Mouse (Mus musculus) heart, embryonic 12.5 days (tissue): Measurements from ENCODE around the gene Ric3. TPM values are rescaled to one million over a fixed set of nuclear protein-coding genes. Genes with fewer than 3 reads are reported as not detected.

Experiments used
- ATAC-seq: fragments of 200-750 bp; cut with Nextera tagmentation; 2 replicates; pipeline ENCODE4 v1.8.0; 2017; ENCODE audit warnings: moderate TSS enrichment, moderate library complexity; ENCODE audit not compliant: insufficient number of reproducible peaks, low FRiP score
- H3K27ac ChIP-seq: fragments of 300-500 bp; sonication (generic); 2 replicates; pipeline ENCODE4 v1.5.1; 2016; ENCODE audit warnings: mild to moderate bottlenecking, moderate library complexity; ENCODE audit not compliant: poor library complexity, severe bottlenecking
- H3K27me3 ChIP-seq: fragments of 300-500 bp; sonication (generic); replicated peaks from 2 replicates; pipeline ENCODE4 v1.6.1; 2016; ENCODE audit warnings: mild to moderate bottlenecking, moderate library complexity
- H3K36me3 ChIP-seq: fragments of 300-500 bp; sonication (generic); 2 replicates; pipeline ENCODE4 v1.6.1; 2016; ENCODE audit warnings: mild to moderate bottlenecking, moderate library complexity
- H3K4me1 ChIP-seq: fragments of 300-500 bp; sonication (generic); replicated peaks from 2 replicates; pipeline ENCODE4 v1.6.1; 2016; ENCODE audit warnings: mild to moderate bottlenecking
- H3K4me2 ChIP-seq: fragments of 300-500 bp; sonication (generic); 2 replicates; pipeline ENCODE4 v1.6.1; 2016; ENCODE audit warnings: mild to moderate bottlenecking, moderate library complexity
- H3K4me3 ChIP-seq: fragments of 300-500 bp; sonication (generic); 2 replicates; pipeline ENCODE4 v1.5.1; 2016; ENCODE audit warnings: mild to moderate bottlenecking
- H3K9ac ChIP-seq: fragments of 300-500 bp; sonication (generic); 2 replicates; pipeline ENCODE4 v1.6.1; 2016; ENCODE audit warnings: mild to moderate bottlenecking, moderate library complexity
- H3K9me3 ChIP-seq: fragments of 300-500 bp; sonication (generic); replicated peaks from 2 replicates; pipeline ENCODE4 v1.6.1; 2016; ENCODE audit warnings: mild to moderate bottlenecking, moderate library complexity
- WGBS: fragments of 180-500 bp; shearing (Covaris S2); methylation state at CpG from one replicate; pipeline ENCODE4 v1.1.7; 2016; 5-methylcytosine and 5-hydroxymethylcytosine counted together
- polyA plus RNA-seq: library from polyadenylated mRNA; unstranded; fragments of >200 nt; fragmentation: Nextera tagmentation; extraction: Ambion mirVana; gene quantifications from 2 replicates; pipeline ENCODE4 v1.2.1, GENCODE M21; 2016

Gene Ric3
- polyA plus RNA-seq, 1 experiment from 2014 or later, result 1.5 TPM

GRCm38 (mm10) chr7:109021428-109021827, 61.7 kb downstream of the Ric3 start:
- peak; percentile 7; the same call in 1 of the 2 replicates for ATAC-seq
- no peaks in the 10 kb centered on the region; the same call in none of the 2 replicates for H3K27me3 ChIP-seq
- no peaks in the 10 kb centered on the region for H3K36me3 ChIP-seq
- H3K9ac ChIP-seq, result no peak overlapping the region
- 12% methylated on average over 3 of the region's 3 CpGs for WGBS
- no peak overlapping the region for H3K27ac ChIP-seq
- no peak overlapping the region for H3K4me3 ChIP-seq
- H3K4me1 ChIP-seq, result no peaks in the 10 kb centered on the region
- H3K4me2 ChIP-seq, result no peak overlapping the region
- H3K9me3 ChIP-seq, result no peaks in the 10 kb centered on the region

DNA sequence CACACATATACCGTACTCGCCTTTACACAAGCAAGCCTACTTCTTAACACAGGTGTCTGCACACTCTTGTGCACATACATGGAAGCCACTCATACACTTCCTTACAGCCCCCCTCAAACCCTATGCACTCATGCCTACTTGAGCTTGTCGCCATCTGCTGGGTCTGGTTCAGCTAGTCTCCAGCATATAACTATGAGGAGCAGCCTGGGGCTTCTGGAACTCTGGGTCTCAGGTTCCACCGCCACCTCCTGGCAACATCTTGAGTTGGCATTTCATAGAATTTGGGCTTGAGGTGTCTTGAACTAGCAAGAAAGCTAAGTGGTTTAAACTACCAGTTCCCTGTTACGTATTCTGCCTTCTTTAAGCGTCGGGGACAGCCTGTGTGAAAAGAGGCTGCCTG, 63.9 kb downstream of the Ric3 start:
- H3K9me3 ChIP-seq, result no peaks in the 10 kb centered on the region
- no peak overlapping the region for H3K4me3 ChIP-seq
- WGBS, result 83% methylated on average over 7 of the region's 7 CpGs
- no peaks in the 10 kb centered on the region for H3K4me1 ChIP-seq
- H3K9ac ChIP-seq, result no peak overlapping the region
- H3K27ac ChIP-seq, result no peak overlapping the region
- no peaks in the 10 kb centered on the region for H3K36me3 ChIP-seq
- peaks cover 10% of the 10 kb centered on the region for H3K27me3 ChIP-seq
- no peak for ATAC-seq
- no peak overlapping the region for H3K4me2 ChIP-seq

GRCm38 (mm10) chr7:109016378-109016923, 66.7 kb downstream of the Ric3 start:
- H3K9ac ChIP-seq, result no peak overlapping the region
- no peak overlapping the region for H3K4me3 ChIP-seq
- H3K27ac ChIP-seq, result no peak overlapping the region
- H3K9me3 ChIP-seq, result no peaks in the 10 kb centered on the region
- no peak overlapping the region for H3K4me2 ChIP-seq
- no peaks in the 10 kb centered on the region for H3K4me1 ChIP-seq
- H3K36me3 ChIP-seq, result no peaks in the 10 kb centered on the region
- WGBS, result 46% methylated on average over 5 of the region's 5 CpGs
- ATAC-seq, result no peak
- H3K27me3 ChIP-seq, result peaks cover 35% of the 10 kb centered on the region

DNA sequence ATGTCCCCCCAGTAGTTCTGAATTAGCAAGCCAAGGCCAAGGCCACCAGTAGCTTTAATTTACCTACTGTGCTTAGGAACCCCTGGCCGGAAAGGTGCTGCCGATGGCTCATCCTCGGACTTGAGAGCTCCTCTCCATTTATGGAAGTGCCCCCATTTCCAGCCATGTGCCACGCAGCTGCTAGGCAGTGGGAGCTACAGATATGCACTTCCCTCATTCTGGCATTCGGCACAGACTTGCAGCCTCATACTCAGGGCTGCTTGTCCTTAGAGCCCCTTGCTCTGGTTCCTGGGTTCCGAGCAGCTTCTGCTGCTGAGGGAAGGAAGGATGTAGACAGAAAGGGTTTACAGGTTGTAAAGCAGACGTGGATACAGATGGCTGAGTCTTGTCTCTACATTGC, 68.3 kb downstream of the Ric3 start:
- H3K9me3 ChIP-seq, result peaks cover 2% of the 10 kb centered on the region; the same call in 1 of the 2 replicates
- ATAC-seq, result no peak
- H3K4me3 ChIP-seq, result no peak overlapping the region

GRCm38 (mm10) chr7:109012998-109013625, 70.0 kb downstream of the Ric3 start:
- Histone ChIP-seq H3K36me3 (no peaks in the 10 kb centered on the region), H3K9ac (no peak overlapping the region), H3K27ac (no peak overlapping the region), H3K4me3 (no peak overlapping the region), H3K4me2 (no peak overlapping the region), H3K9me3 (peaks cover 5% of the 10 kb centered on the region; the same call in 1 of the 2 replicates), H3K4me1 (0 out of 2 replicates have a peak, but pooled peaks cover 4% of the 10 kb centered on the region), H3K27me3 (peaks cover 68% of the 10 kb centered on the region)
- ATAC-seq, result no peak
- 38% methylated on average over 4 of the region's 4 CpGs for WGBS

More for the DNA sequence above, 68.3 kb downstream of the Ric3 start:
- 59% methylated on average over 7 of the region's 7 CpGs for WGBS
- Histone ChIP-seq H3K9ac (no peak overlapping the region), H3K27ac (no peak overlapping the region), H3K4me1 (0 out of 2 replicates have a peak, but pooled peaks cover 4% of the 10 kb centered on the region), H3K27me3 (peaks cover 51% of the 10 kb centered on the region), H3K4me2 (no peak overlapping the region), H3K36me3 (no peaks in the 10 kb centered on the region)

GRCm38 (mm10) chr7:109012575-109012974, 70.6 kb downstream of the Ric3 start:
- Histone ChIP-seq H3K27me3 (peaks cover 73% of the 10 kb centered on the region), H3K9ac (no peak overlapping the region), H3K4me2 (no peak overlapping the region), H3K36me3 (no peaks in the 10 kb centered on the region), H3K9me3 (peaks cover 5% of the 10 kb centered on the region; the same call in 1 of the 2 replicates), H3K4me3 (no peak overlapping the region), H3K4me1 (0 out of 2 replicates have a peak, but pooled peaks cover 4% of the 10 kb centered on the region), H3K27ac (no peak overlapping the region)
- ATAC-seq, result no peak
- WGBS, result 83% methylated on average over 1 of the region's 1 CpGs

DNA sequence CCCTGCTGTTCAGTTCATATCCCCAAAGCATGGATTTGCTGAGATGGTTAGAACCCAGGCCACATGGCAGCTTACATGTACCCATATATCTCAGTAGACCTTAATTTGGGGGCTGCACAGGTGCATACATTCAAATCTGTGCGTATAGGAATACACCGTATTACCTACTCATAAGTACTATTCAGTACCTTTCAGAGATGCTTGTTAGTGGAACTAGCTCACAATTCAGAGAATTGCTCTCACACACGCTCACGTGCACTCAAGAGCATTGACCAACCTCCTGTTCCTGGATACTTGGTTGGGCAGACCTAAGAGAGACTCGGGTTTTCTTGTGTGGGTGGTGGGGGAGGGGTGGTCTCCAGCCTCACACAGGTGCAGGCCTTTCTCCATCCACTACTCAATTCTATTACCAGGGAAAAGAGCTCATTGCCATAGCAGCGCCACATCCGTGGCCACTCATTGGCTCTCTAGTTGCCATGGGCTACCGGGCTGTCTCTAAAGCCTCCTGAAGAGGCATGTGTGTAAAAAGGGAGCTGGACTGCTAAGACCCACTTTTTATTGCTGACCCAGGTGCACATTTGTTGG, 71.4 kb downstream of the Ric3 start:
- Histone ChIP-seq H3K4me3 (no peak overlapping the region), H3K27ac (no peak overlapping the region), H3K9me3 (peaks cover 5% of the 10 kb centered on the region; the same call in 1 of the 2 replicates), H3K4me2 (peak overlapping the region; percentile 94; the same call in 1 of the 2 replicates), H3K4me1 (0 out of 2 replicates have a peak, but pooled peaks cover 4% of the 10 kb centered on the region), H3K27me3 (peaks cover 80% of the 10 kb centered on the region), H3K36me3 (no peaks in the 10 kb centered on the region), H3K9ac (no peak overlapping the region)
- ATAC-seq, result no peak
- WGBS, result 48% methylated on average over 8 of the region's 8 CpGs

GRCm38 (mm10) chr7:109010720-109011595, 72.2 kb downstream of the Ric3 start:
- H3K27me3 ChIP-seq, result peaks cover 80% of the 10 kb centered on the region
- 1% methylated on average over 82 of the region's 82 CpGs for WGBS
- H3K27ac ChIP-seq, result no peak overlapping the region
- peak overlapping the region; percentile 94 for H3K4me2 ChIP-seq
- ATAC-seq, result peak; percentile 45
- H3K9ac ChIP-seq, result peak overlapping the region; percentile 58
- H3K4me3 ChIP-seq, result peak overlapping the region; percentile 61
- H3K36me3 ChIP-seq, result no peaks in the 10 kb centered on the region
- H3K4me1 ChIP-seq, result 0 out of 2 replicates have a peak, but pooled peaks cover 4% of the 10 kb centered on the region
- H3K9me3 ChIP-seq, result peaks cover 5% of the 10 kb centered on the region; the same call in 1 of the 2 replicates

- WGBS, result 82% methylated on average over 1 of the region's 1 CpGs
- no peak overlapping the region for H3K4me3 ChIP-seq
- H3K27me3 ChIP-seq, result peaks cover 76% of the 10 kb centered on the region
- ATAC-seq, result no peak
- H3K4me1 ChIP-seq, result 0 out of 2 replicates have a peak, but pooled peaks cover 4% of the 10 kb centered on the region
- no peak overlapping the region for H3K4me2 ChIP-seq
- no peak overlapping the region for H3K27ac ChIP-seq
- H3K9me3 ChIP-seq, result peaks cover 5% of the 10 kb centered on the region; the same call in 1 of the 2 replicates
- no peak overlapping the region for H3K9ac ChIP-seq
- H3K36me3 ChIP-seq, result no peaks in the 10 kb centered on the region
These were observed 73.9 kb downstream of the Ric3 start for GRCm38 (mm10) chr7:109009260-109009659.

- WGBS, result 10% methylated on average over 3 of the region's 3 CpGs
- no peak overlapping the region for H3K4me2 ChIP-seq
- no peak overlapping the region for H3K9ac ChIP-seq
- H3K4me3 ChIP-seq, result no peak overlapping the region
- H3K27me3 ChIP-seq, result peaks cover 23% of the 10 kb centered on the region
- no peaks in the 10 kb centered on the region for H3K36me3 ChIP-seq
- ATAC-seq, result no peak
- H3K4me1 ChIP-seq, result no peaks in the 10 kb centered on the region
- H3K9me3 ChIP-seq, result no peaks in the 10 kb centered on the region
- H3K27ac ChIP-seq, result no peak overlapping the region
These were observed 79.5 kb downstream of the Ric3 start for GRCm38 (mm10) chr7:109003653-109004052.
